Mouse (Mus musculus): ENCODE results near the gene Slc39a10.

Gene Slc39a10

GRCm38 (mm10) chr1:46854036-46854900, 38.4 kb downstream of the Slc39a10 start:
- 15% methylated on average over 18 of the region's 18 CpGs for WGBS

- under 1% methylated on average over 86 of the region's 86 CpGs for WGBS
Measured at GRCm38 (mm10) chr1:46853317-46854035, 39.2 kb downstream of the Slc39a10 start.

- WGBS = under 1% methylated on average over 72 of the region's 75 CpGs
Measured at GRCm38 (mm10) chr1:46852600-46853272, 39.9 kb downstream of the Slc39a10 start.

GRCm38 (mm10) chr1:46852216-46852599, 40.4 kb downstream of the Slc39a10 start:
- under 1% methylated on average over 4 of the region's 4 CpGs for WGBS

- 34% methylated on average over 4 of the region's 4 CpGs for WGBS
Measured at GRCm38 (mm10) chr1:46851586-46851985, 41.1 kb downstream of the Slc39a10 start.

GRCm38 (mm10) chr1:46849758-46850157, 42.9 kb downstream of the Slc39a10 start:
- WGBS = 16% methylated on average over 1 of the region's 1 CpGs

- WGBS = 41% methylated on average over 5 of the region's 5 CpGs
Measured at GRCm38 (mm10) chr1:46845221-46845620, 47.4 kb downstream of the Slc39a10 start.

- 55% methylated on average over 2 of the region's 2 CpGs for WGBS
Measured at GRCm38 (mm10) chr1:46844281-46844680, 48.4 kb downstream of the Slc39a10 start.

- WGBS = 44% methylated on average over 4 of the region's 4 CpGs
Measured at GRCm38 (mm10) chr1:46843406-46843805, 49.2 kb downstream of the Slc39a10 start.

GRCm38 (mm10) chr1:46831927-46832326, 60.7 kb downstream of the Slc39a10 start:
- 77% methylated on average over 5 of the region's 5 CpGs for WGBS

- WGBS = 40% methylated on average over 2 of the region's 2 CpGs
Measured at GRCm38 (mm10) chr1:46830066-46830843, 62.4 kb downstream of the Slc39a10 start.

- WGBS = 79% methylated on average over 4 of the region's 4 CpGs
Measured at GRCm38 (mm10) chr1:46822256-46822972, 70.2 kb downstream of the Slc39a10 start.

GRCm38 (mm10) chr1:46817934-46818333, 74.7 kb downstream of the Slc39a10 start:
- WGBS = 82% methylated on average over 5 of the region's 5 CpGs

GRCm38 (mm10) chr1:46808630-46809029, 84.0 kb downstream of the Slc39a10 start:
- WGBS = 54% methylated on average over 4 of the region's 4 CpGs

GRCm38 (mm10) chr1:46805074-46805473, 87.6 kb downstream of the Slc39a10 start:
- WGBS = 77% methylated on average over 1 of the region's 1 CpGs

- WGBS = 77% methylated on average over 4 of the region's 4 CpGs
Measured at GRCm38 (mm10) chr1:46782227-46782626, 110.4 kb downstream of the Slc39a10 start.

GRCm38 (mm10) chr1:46770077-46770695, 122.5 kb downstream of the Slc39a10 start:
- WGBS = 92% methylated on average over 7 of the region's 7 CpGs

GRCm38 (mm10) chr1:46764600-46764999, 128.1 kb downstream of the Slc39a10 start:
- 69% methylated on average over 3 of the region's 3 CpGs for WGBS

All from cerebral cortex, adult 2 months (tissue).